Mouse (Mus musculus): ENCODE measurements at regions not wholly inside any gene's neighbourhood (a gene's known extent, or its start where the extent isn't known, plus 50 kb on each side); places are given as distances from the start of the nearest gene placed in this dataset.
A peak's percentile ranks its signal among the peaks of the same experiment; 100 is the strongest.
"Not testable (repeated sequence)": the region's sequence is repeated elsewhere in the genome, so short reads cannot be mapped to it uniquely, and the experiment has no call there.

GRCm38 (mm10) chr19:27028834-27029233 is 143.2 kb downstream of the Gm815 start:
- DNase-seq (ENCODE audit: low spot score in 2 of 2) = no peak

- no peak for DNase-seq (ENCODE audit: low spot score in 2 of 2)
Measured at GRCm38 (mm10) chr19:27031030-27031700, 145.5 kb downstream of the Gm815 start.

GRCm38 (mm10) chr19:27032621-27033020 is 146.9 kb downstream of the Gm815 start:
- DNase-seq (ENCODE audit: low spot score in 2 of 2) = no peak

- no peak for DNase-seq (ENCODE audit: low spot score in 2 of 2)
Measured at GRCm38 (mm10) chr19:27038298-27038697, 152.6 kb downstream of the Gm815 start.

- no peak for DNase-seq (ENCODE audit: low spot score in 2 of 2)
Measured at GRCm38 (mm10) chr19:27040321-27041025, 154.8 kb downstream of the Gm815 start.

- peak; percentile 63 to 64 for DNase-seq (ENCODE audit: low spot score in 2 of 2)
Measured at GRCm38 (mm10) chr19:27066449-27067181, 149.7 kb upstream of the Vldlr start.

- DNase-seq (ENCODE audit: low spot score in 2 of 2) = no peak
Measured at GRCm38 (mm10) chr19:27073281-27073680, 143.0 kb upstream of the Vldlr start.

GRCm38 (mm10) chr19:27075019-27075418 is 141.3 kb upstream of the Vldlr start:
- no peak for DNase-seq (ENCODE audit: low spot score in 2 of 2)

- no peak for DNase-seq (ENCODE audit: low spot score in 2 of 2)
Measured at GRCm38 (mm10) chr19:27076920-27077512, 139.3 kb upstream of the Vldlr start.

GRCm38 (mm10) chr19:27087344-27087743 is 128.9 kb upstream of the Vldlr start:
- no peak for DNase-seq (ENCODE audit: low spot score in 2 of 2)

- no peak for DNase-seq (ENCODE audit: low spot score in 2 of 2)
Measured at GRCm38 (mm10) chr19:27087833-27088232, 128.5 kb upstream of the Vldlr start.

GRCm38 (mm10) chr19:27089099-27089498 is 127.2 kb upstream of the Vldlr start:
- DNase-seq (ENCODE audit: low spot score in 2 of 2) = no peak

GRCm38 (mm10) chr19:27091603-27092002 is 124.7 kb upstream of the Vldlr start:
- DNase-seq (ENCODE audit: low spot score in 2 of 2) = no peak

GRCm38 (mm10) chr19:27094777-27095478 is 121.4 kb upstream of the Vldlr start:
- DNase-seq (ENCODE audit: low spot score in 2 of 2) = no peak

GRCm38 (mm10) chr19:27099921-27100320 is 116.4 kb upstream of the Vldlr start:
- no peak for DNase-seq (ENCODE audit: low spot score in 2 of 2)

- no peak for DNase-seq (ENCODE audit: low spot score in 2 of 2)
Measured at GRCm38 (mm10) chr19:27110437-27110836, 105.8 kb upstream of the Vldlr start.

- no peak for DNase-seq (ENCODE audit: low spot score in 2 of 2)
Measured at GRCm38 (mm10) chr19:27120876-27121275, 95.4 kb upstream of the Vldlr start.

- DNase-seq (ENCODE audit: low spot score in 2 of 2) = no peak
Measured at GRCm38 (mm10) chr19:27122348-27122747, 93.9 kb upstream of the Vldlr start.

- peak; percentile 68 to 73 for DNase-seq (ENCODE audit: low spot score in 2 of 2)
Measured at GRCm38 (mm10) chr19:27123334-27123733, 93.0 kb upstream of the Vldlr start.

GRCm38 (mm10) chr19:27123806-27124469 is 92.3 kb upstream of the Vldlr start:
- peak; percentile 9 to 15 for DNase-seq (ENCODE audit: low spot score in 2 of 2)

- DNase-seq (ENCODE audit: low spot score in 2 of 2) = not testable (repeated sequence)
Measured at GRCm38 (mm10) chr19:27128501-27128900, 87.8 kb upstream of the Vldlr start.
